Mouse (Mus musculus) G1E (cell line): ENCODE results near the gene Actr1b.

Experiments used
- CTCF ChIP-seq: IDR thresholded peaks from 2 replicates; pipeline ENCODE4 v1.5.1; 2012; ENCODE audit warnings: low read depth, low read length, inconsistent platforms, mixed read lengths
- GATA1 ChIP-seq: IDR thresholded peaks from 2 replicates; pipeline ENCODE4 v1.6.1; 2012; ENCODE audit warnings: borderline replicate concordance, low read length, inconsistent platforms, mixed read lengths
- POLR2AphosphoS5 ChIP-seq: IDR thresholded peaks from 2 replicates; pipeline ENCODE4 v1.6.1; 2012; ENCODE audit warnings: low read depth, low read length, inconsistent platforms; ENCODE audit not compliant: insufficient replicate concordance

- TF ChIP-seq CTCF: no peak
- no peak for TF ChIP-seq POLR2AphosphoS5
- TF ChIP-seq GATA1: no peak
Observed at GRCm38 (mm10) chr1:36745661-36746060, 31.4 kb upstream of the Actr1b start.
